Mouse (Mus musculus) NIH3T3 (cell line): ENCODE data around the gene 1700042G07Rik.

Experiments
- DNase-seq: peaks from one replicate; pipeline ENCODE4 v3.0.0-alpha.2; 2012; ENCODE audit warnings: low read depth

Gene 1700042G07Rik

DNA sequence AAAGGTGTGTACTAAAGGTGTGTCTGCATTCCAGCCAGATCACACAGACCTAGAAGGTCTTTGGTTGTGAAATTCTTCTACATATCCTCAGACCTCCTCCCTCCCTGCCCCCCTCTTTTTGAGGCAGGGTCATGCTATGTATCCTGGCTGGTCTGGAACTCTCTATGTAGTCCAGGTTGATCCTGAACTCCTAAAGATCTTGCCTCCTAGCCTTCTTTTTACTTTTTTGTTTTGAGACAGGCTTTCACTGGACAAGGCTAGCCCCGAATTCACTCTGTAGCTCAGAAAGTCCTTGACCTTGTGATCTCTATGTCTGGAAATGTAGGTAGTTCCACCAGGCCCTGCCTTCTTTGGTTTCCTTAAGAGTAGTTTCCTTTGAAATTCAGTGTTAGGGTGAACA is 35.7 kb downstream of the 1700042G07Rik start:
- DNase-seq: no peak

DNA sequence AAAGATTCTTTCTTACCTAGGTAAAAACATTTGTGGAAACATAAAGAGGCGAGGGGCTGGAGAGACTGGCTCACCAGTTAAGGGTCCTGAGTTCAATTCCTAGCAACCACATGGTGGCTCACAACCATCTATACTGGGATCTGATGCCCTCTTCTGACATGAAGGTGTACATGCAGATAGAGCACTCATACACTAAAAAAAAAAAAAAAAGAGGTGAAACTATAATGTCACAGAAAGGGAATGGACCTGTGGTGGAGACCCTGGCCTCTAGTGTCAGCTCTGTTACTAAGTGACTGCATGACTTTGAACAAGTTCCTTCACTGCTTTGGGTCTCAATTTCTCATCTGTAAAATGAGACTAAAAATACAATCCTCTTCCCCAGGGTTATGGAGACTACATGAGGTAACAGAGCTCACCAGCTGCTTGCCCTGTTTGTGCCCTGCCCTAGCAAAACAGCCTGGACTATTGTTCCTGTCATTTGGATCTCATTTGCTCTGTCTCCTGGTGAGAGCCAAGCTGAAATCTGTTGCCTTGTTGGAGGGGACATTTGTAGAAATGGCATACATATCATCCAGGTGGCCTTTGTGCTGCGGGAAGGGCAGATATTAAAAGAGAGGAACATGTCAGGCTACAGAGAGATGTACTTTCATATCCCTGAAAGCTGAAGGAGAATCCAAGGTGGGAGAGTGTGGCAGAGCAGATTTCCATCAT is 42.9 kb downstream of the 1700042G07Rik start:
- no peak for DNase-seq

DNA sequence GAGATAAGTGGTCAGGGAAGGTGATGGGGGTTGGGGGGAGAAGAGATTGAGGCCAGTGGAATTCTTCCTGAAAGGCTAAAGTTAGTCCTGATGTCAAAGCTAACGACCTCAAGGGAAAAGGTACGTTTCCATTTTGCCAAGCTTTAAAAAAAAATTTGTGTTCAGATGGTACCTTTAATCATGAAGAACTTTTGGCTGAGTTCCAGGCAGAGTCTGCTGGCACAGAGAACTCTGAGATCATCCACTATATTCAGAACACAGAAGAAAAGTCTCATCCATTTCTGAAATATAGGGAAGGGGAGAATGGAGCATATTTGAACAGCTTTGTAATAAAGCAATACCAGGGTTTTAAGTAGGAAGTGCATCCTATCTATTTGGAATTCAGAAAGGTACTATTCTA is 43.9 kb downstream of the 1700042G07Rik start:
- peak; percentile 65 for DNase-seq

DNA sequence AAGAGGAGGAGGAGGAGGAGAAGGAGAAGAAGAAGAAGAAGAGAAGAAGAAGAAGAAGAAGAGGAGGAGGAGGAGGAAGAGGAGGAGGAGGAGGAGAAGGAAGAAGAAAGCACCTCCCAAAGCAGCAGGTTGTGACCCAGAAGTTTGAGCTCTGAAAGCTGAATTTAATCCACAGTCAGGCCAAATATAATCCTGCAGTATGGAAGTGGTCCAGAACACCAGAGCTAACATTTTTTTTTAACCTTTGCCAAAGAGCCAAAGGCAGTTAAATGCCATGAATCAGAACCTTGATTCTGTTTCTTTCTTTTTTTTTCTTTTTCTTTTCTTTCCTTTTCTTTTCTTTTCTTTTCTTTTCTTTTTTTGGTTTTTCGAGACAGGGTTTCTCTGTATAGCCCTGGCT is 44.5 kb downstream of the 1700042G07Rik start:
- peak; percentile 56 for DNase-seq

DNA sequence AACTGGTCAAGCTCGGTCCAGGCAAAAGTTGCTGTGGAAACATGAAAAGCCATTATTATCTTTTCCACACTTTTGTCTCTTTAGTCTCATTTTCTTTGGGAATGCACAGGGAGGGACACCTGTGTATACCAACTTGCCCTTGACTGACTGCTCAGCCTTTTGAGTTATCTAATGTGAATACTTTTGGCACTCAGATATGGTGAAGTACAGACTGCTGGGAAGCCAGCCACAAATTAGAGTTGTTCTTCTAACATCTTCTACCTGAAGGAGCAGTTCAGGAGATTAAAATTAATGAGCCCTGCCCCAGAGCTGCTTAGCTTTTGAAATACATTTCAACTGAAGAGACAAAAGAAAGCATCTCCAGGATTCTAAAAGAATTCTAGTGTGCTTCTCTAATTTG is 45.9 kb downstream of the 1700042G07Rik start:
- DNase-seq: no peak

DNA sequence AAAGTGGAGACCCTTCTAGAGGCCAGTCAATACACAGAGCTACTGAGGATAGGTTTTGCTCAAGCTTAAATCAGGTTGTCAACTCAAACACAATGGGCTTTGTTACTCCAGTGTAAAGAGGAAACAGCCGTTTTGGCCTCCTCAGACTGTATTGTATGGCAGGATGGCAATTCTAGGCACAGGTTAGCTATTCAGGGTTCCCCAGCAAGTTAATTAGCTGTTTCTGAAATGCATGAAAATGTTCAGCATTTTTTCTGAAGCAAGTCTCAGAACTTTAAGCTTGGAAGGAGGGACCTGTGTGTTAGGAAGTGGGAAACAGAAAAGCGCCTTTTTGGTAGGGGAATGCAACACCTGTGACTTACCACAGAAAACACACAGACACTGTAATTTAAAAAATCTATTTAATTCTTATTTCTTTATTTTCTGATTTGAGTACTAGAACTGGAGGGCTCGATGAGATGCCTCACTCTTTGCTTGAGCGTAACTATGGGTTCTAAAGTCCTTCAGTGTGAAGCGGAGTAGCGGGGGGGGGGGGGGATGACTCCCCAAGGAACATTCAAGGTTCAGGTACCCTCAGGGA is 47.0 kb downstream of the 1700042G07Rik start:
- DNase-seq: no peak

DNA sequence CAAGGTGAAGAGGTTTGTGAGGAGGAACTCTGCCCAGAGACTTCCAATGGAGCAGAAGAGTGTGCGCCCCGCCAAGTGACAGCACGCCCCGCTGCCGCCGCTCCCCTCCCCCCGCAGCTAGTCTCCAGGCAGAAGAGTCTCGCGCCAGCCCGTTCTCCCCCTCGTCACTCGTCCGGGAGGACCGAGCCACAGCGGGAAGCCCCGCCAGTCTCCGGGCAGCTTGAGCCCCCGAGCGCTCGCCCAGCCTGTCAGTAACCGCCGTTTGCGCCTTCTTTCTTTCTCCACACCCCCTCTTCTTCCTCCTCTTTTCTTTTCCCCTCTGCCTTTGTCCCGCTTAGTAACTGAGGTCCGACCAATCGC is 47.6 kb downstream of the 1700042G07Rik start:
- no peak for DNase-seq

DNA sequence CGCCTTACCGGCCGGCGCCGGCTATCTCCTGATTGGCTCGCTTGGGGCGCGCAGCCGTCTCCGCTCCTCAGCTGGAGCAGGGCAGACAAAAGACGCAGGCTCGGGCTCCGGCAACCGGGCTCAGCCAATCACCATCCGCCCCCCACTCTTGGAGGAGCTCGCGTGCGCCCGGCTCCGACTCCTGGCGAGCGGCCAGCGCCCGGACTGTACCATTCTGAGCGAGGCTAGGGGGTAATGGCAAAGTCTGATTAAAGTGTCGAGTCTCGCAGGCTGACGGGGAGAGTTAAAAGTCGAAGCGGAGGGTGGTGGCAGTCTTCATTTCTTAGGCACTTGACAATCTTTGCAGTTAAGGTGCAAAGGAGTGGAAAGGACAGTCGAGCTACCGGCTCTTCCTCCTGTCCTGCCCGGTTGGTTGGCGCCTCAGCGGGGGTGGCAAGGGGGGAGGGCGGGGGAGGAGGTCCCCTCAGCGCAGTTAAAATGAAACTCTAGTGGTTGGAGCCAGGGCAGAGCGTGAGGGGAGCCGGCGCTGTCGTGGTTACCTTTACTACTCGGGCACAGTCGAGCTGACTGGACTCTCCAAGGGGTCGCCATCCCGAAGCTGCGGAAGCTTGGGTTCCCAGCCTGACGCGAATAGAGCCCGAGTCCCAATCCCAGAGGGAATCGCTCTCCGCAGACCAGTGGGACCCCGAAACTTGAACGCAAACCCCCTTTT is 48.1 kb downstream of the 1700042G07Rik start, which contains the start of gene Pik3r3:
Pik3r3 (plus strand) TSS at position 479 of the 712 bp plus-strand sequence.
- DNase-seq: peak; percentile 99

DNA sequence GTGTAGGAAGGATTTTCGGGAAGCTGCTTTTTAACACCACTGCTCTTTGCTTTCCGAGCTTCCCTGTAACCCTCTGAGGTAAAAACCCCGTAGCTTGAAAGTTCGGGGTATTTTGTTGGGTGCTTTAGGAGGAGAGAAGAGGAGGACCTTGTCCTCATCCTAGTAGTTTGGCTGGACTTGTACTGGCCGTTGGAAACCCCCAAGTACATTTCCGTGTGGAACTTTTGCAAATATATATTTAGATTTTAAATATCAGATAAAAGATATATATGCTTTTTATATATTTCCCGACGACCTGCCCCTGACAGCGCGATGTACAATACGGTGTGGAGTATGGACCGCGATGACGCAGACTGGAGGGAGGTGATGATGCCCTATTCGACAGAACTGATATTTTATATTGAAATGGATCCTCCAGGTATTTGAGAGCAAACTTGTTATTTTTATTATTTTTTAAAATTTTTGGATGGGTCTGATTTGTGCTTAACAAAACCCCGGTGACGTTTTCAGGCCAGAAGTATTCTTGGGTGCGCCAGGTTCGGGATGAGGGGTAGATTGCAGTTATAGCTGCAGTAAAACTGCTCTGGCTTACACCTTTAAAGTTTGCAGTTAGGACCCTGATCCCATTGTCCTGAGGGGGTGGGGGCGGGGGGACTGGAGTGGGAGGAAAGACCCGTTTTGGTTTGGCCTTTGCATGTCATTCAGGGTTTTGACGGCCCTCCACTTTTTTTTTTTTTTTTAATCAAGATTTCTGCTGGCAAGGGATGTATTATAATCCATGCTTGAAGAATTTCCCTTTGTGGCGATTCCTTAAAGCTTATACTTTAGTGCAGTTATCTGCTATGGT is 49.0 kb downstream of the 1700042G07Rik start:
- DNase-seq: peak; percentile 45

DNA sequence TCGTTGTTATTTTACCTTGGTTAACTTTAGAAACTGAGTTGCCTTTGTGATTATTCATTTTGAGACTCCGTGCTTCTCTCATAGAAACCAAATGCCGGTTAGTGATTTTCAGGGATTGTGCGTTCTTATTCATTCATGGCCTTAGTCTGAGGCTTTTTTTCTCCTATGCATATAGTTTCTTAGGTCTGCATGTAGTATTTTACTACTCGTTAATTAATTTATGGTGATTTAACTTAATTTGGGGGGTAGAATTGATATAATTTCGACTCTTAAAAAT is 49.6 kb downstream of the 1700042G07Rik start:
- peak; percentile 22 for DNase-seq
